Mouse (Mus musculus): ENCODE data around the gene Fam213b. TPM values are rescaled to one million over a fixed set of nuclear protein-coding genes. Genes with fewer than 3 reads are reported as not detected.

Gene Fam213b
- polyA plus RNA-seq, 1 experiment from 2014 or later = 36.1 TPM

- Histone ChIP-seq H3K4me3 (no peak overlapping the region), H3K4me2 (replicated peaks) (no peak overlapping the region), H3K9ac (no peak overlapping the region), H3K4me1 (no peaks in the 10 kb centered on the region; the same call in 1 of the 2 replicates), H3K9me3 (no peaks in the 10 kb centered on the region), H3K36me3 (no peaks in the 10 kb centered on the region), H3K27ac (no peak overlapping the region), H3K27me3 (replicated peaks) (no peaks in the 10 kb centered on the region)
- no peak for ATAC-seq (ENCODE audit: low FRiP score, low read depth)
- WGBS = 82% methylated on average over 3 of the region's 3 CpGs
Measured at GRCm38 (mm10) chr4:154914707-154915106, 15.8 kb upstream of the Fam213b start.

DNA sequence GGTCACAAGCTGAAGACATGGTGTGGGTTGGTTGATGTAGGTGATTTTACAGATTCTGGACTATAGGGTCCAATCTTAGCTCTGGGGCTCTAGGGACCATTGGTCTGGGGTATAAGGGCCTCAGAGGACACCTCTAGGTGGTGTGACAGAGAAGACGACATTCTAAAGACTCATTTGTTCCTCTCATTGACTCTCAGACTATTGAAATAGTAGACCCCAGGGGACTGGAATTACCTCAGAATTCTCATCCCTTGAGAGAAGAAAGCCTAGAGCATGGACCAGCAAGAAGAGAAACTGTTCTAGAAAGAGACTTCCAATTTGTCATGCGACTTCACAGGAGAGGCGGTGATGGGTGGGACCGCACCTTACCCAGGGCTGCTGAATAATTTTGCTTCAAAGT, 15.3 kb upstream of the Fam213b start:
- Histone ChIP-seq H3K4me1 (no peaks in the 10 kb centered on the region; the same call in 1 of the 2 replicates), H3K9ac (no peak overlapping the region), H3K4me2 (replicated peaks) (no peak overlapping the region), H3K4me3 (no peak overlapping the region), H3K27me3 (replicated peaks) (no peaks in the 10 kb centered on the region), H3K9me3 (no peaks in the 10 kb centered on the region), H3K36me3 (no peaks in the 10 kb centered on the region), H3K27ac (no peak overlapping the region)
- ATAC-seq (ENCODE audit: low FRiP score, low read depth) = no peak
- WGBS = 91% methylated on average over 4 of the region's 4 CpGs

DNA sequence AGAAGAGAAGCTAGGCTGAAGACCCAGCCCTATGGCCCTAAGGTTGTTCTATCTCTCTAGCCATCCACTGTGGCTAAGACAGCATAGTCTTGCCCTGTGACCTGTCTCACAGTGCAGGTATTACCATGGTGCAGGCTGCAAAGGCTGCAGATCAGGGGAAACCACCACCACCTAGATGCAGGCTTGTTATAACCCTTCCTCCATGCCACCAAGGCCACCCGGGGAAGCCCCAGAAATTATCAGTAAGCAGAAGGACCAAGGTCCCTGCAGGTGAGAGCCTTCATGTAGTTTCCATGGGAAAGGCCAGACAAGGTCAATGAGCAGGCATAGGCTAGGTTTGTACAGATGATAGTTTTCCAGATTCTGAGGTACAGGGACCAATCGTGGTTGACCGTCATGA, 14.9 kb upstream of the Fam213b start:
- Histone ChIP-seq H3K27me3 (replicated peaks) (no peaks in the 10 kb centered on the region), H3K4me2 (replicated peaks) (no peak overlapping the region), H3K36me3 (no peaks in the 10 kb centered on the region), H3K27ac (no peak overlapping the region), H3K9me3 (no peaks in the 10 kb centered on the region), H3K4me1 (no peaks in the 10 kb centered on the region; the same call in 1 of the 2 replicates), H3K4me3 (no peak overlapping the region), H3K9ac (no peak overlapping the region)
- no peak for ATAC-seq (ENCODE audit: low FRiP score, low read depth)
- 96% methylated on average over 3 of the region's 3 CpGs for WGBS

GRCm38 (mm10) chr4:154911644-154912043, 12.7 kb upstream of the Fam213b start:
- Histone ChIP-seq H3K27ac (no peak overlapping the region), H3K36me3 (no peaks in the 10 kb centered on the region), H3K9ac (no peak overlapping the region), H3K4me2 (replicated peaks) (no peak overlapping the region), H3K27me3 (replicated peaks) (no peaks in the 10 kb centered on the region), H3K4me3 (no peak overlapping the region), H3K4me1 (peaks cover 3% of the 10 kb centered on the region; the same call in 1 of the 2 replicates), H3K9me3 (no peaks in the 10 kb centered on the region)
- 69% methylated on average over 2 of the region's 2 CpGs for WGBS
- ATAC-seq (ENCODE audit: low FRiP score, low read depth) = no peak

GRCm38 (mm10) chr4:154910606-154911522, 11.9 kb upstream of the Fam213b start:
- ATAC-seq (ENCODE audit: low FRiP score, low read depth) = no peak
- H3K4me3 ChIP-seq = no peak overlapping the region

DNA sequence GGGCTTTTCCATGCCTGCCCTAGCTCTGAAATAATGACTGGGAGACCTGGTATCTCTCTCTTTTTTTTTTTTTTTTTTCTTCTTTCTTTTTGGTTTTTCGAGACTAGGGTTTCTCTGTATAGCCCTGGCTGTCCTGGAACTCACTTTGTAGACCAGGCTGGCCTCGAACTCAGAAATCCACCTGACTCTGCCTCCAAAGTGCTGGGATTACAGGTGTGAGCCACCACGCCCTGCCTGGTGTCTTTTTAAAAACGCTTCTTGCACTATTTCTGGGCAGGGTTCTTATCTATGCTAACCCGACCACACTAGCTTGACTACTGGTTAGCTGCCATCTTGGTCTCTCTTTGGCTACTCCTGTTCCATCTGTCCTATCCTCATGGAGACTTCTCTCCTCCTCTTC, 9.6 kb upstream of the Fam213b start:
- Histone ChIP-seq H3K9ac (no peak overlapping the region), H3K36me3 (no peaks in the 10 kb centered on the region), H3K4me1 (peaks cover 3% of the 10 kb centered on the region; the same call in 1 of the 2 replicates), H3K4me2 (replicated peaks) (no peak overlapping the region), H3K4me3 (no peak overlapping the region), H3K27ac (no peak overlapping the region), H3K9me3 (no peaks in the 10 kb centered on the region), H3K27me3 (replicated peaks) (no peaks in the 10 kb centered on the region)
- 89% methylated on average over 5 of the region's 5 CpGs for WGBS
- no peak for ATAC-seq (ENCODE audit: low FRiP score, low read depth)

More at GRCm38 (mm10) chr4:154910606-154911522, 11.9 kb upstream of the Fam213b start:
- 32% methylated on average over 15 of the region's 15 CpGs for WGBS
- peaks cover 3% of the 10 kb centered on the region; the same call in 1 of the 2 replicates for H3K4me1 ChIP-seq
- H3K27me3 ChIP-seq (replicated peaks) = no peaks in the 10 kb centered on the region
- H3K27ac ChIP-seq = no peak overlapping the region
- no peak overlapping the region for H3K9ac ChIP-seq
- no peak overlapping the region; the same call in 1 of the 2 replicates for H3K4me2 ChIP-seq (replicated peaks)
- no peaks in the 10 kb centered on the region for H3K36me3 ChIP-seq
- no peaks in the 10 kb centered on the region for H3K9me3 ChIP-seq

- 53% methylated on average over 17 of the region's 17 CpGs for WGBS
- Histone ChIP-seq H3K4me1 (peaks cover 3% of the 10 kb centered on the region; the same call in 1 of the 2 replicates), H3K36me3 (no peaks in the 10 kb centered on the region), H3K9me3 (no peaks in the 10 kb centered on the region), H3K9ac (no peak overlapping the region), H3K4me3 (no peak overlapping the region), H3K27me3 (replicated peaks) (no peaks in the 10 kb centered on the region), H3K4me2 (replicated peaks) (peak overlapping the region; percentile 28; the same call in 1 of the 2 replicates), H3K27ac (no peak overlapping the region)
- ATAC-seq (ENCODE audit: low FRiP score, low read depth) = no peak
Measured at GRCm38 (mm10) chr4:154907833-154908232, 8.9 kb upstream of the Fam213b start.

DNA sequence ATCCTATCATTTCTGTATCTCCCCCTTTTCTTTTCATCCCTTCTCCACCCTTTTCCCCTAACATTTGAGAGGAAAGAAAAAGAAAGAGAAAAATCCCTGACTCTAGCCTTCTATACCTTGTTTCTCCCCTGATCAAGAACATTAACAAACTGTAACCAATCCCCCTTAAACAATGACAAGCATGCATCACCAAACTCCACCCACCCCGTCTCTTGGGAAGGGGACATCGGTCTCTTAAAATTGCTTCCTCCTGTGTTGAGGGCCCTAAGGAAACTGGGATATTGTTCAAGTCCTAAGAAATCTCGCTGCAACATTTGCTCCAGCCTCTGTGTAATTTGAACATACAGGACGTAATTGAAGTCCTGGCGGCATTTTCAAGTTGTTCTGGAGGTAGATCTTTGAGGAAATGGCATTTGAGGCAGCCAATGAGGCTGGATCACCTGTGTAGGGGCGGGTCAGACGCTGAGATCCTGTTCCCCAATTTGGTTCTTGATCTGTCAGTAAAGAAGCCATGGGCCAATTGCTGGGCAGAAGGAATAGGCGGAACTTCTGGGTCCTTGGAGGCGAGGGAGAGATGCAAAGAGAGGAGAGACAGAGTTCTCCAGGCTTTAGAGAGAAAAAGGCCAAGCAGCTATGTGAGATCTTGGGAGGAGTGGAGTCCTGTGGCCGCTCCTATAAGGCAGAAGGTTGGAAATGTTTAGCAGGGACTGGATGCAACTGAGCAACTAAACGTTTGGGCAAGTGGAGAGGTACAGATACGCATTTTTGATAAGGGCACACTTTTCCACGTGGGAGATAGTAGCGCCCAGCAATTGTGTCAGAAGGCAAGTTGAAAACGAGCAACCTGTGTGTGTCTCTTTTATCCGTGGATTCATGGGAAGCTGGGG, 5.5 kb upstream of the Fam213b start:
- Histone ChIP-seq H3K27ac (no peak overlapping the region), H3K9me3 (no peaks in the 10 kb centered on the region), H3K4me2 (replicated peaks) (peak overlapping the region; percentile 61), H3K4me1 (peaks cover 3% of the 10 kb centered on the region; the same call in 1 of the 2 replicates), H3K27me3 (replicated peaks) (no peaks in the 10 kb centered on the region), H3K4me3 (peak overlapping the region; percentile 32), H3K36me3 (no peaks in the 10 kb centered on the region), H3K9ac (0 out of 2 replicates have a peak overlapping the region, but pooled peaks have one; percentile 26)
- WGBS = 4% methylated on average over 16 of the region's 16 CpGs
- peak; percentile 65 for ATAC-seq (ENCODE audit: low FRiP score, low read depth)

DNA sequence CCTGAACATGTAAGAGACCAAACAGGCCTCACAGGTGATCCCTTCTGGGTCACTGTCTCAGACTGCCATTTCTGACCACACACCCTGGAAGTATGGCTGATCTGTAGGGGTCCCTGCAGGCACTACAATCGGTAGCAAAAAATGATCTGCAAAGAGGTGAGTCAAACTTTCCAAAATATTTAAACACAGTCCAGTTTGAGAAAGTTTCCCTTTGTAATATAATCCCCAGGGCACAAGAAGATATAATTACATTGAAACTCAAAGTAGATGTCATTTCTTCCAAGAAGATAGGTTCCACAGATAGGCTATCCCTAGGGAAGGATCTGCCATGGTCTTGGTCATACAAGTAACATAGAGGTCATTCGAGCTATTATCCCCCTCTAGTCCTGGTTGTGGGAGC, 3.4 kb upstream of the Fam213b start:
- no peak for ATAC-seq (ENCODE audit: low FRiP score, low read depth)

DNA sequence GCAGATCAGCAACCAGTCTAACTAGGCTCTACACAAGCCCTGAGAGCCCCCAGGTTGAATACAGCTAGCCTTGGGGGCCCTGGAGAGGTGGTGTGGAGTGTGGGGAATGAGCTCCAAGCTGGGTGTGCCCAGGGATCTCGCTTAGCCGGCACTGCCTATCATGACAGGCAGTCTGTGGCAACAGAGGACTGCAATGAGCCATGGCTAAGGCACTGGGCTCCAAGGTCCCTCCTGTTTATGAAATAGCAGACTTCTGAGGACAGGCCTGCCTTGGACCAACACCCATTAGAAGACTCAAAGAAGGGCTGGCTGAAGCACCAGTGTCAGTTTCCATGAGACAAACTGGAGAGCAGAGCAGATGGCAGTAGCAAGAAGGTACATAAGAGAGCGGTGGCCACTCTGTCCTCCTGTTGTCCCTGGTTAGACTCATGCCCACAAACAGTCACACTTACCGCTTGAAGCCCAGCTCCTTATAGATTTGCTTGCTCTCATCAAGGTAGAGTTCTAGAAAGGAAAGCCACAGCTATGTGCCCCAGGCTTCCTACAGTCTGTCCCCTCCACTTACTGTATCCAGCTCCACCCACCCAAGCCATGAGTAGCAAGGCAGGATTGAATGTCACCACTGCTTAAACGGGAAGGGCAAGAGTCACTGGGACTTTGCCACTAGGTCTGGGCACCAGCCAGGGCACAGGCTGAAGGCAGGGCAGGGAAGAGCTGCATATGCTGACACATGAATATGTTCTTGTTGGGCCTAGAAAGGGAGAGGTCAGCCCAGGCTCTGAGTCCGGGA, 1.1 kb downstream of the Fam213b start:
- no peaks in the 10 kb centered on the region for H3K9me3 ChIP-seq
- H3K9ac ChIP-seq = peak overlapping the region; percentile 63
- H3K4me3 ChIP-seq = peak overlapping the region; percentile 53
- ATAC-seq (ENCODE audit: low FRiP score, low read depth) = no peak
- 69% methylated on average over 6 of the region's 6 CpGs for WGBS
- 0 out of 2 replicates have a peak, but pooled peaks cover 3% of the 10 kb centered on the region for H3K27me3 ChIP-seq (replicated peaks)
- H3K4me2 ChIP-seq (replicated peaks) = peak overlapping the region; percentile 90
- H3K27ac ChIP-seq = no peak overlapping the region
- peaks cover 19% of the 10 kb centered on the region for H3K4me1 ChIP-seq
- no peaks in the 10 kb centered on the region for H3K36me3 ChIP-seq

More for the DNA sequence above, 3.4 kb upstream of the Fam213b start:
- Histone ChIP-seq H3K27me3 (replicated peaks) (no peaks in the 10 kb centered on the region), H3K4me3 (no peak overlapping the region), H3K4me1 (peaks cover 13% of the 10 kb centered on the region), H3K9ac (no peak overlapping the region), H3K9me3 (no peaks in the 10 kb centered on the region), H3K4me2 (replicated peaks) (no peak overlapping the region), H3K27ac (no peak overlapping the region), H3K36me3 (no peaks in the 10 kb centered on the region)
- WGBS = 91% methylated on average over 2 of the region's 2 CpGs

DNA sequence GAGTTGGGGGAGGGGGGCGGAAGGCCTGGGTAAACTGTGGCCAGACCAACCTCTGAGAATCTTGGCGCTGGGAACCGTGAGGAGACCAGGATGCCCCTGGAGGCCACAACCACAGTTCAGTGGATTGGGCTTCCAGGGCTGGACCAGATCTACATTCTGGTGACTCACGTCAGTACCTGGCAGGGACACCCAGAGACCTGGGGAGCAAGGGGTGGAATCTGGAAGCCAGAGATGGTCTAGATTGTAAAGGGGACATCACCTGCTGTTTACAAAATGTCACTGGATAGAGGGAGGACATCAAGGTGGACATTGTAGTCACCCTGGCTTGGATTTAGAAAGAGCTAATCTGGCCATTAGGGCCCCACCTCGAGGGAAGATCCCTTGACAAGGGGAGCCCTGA, 3.4 kb downstream of the Fam213b start:
- H3K27ac ChIP-seq = no peak overlapping the region
- WGBS = 86% methylated on average over 5 of the region's 5 CpGs
- ATAC-seq (ENCODE audit: low FRiP score, low read depth) = no peak

More for the DNA sequence above, 3.4 kb downstream of the Fam213b start:
- Histone ChIP-seq H3K36me3 (no peaks in the 10 kb centered on the region), H3K27me3 (replicated peaks) (0 out of 2 replicates have a peak, but pooled peaks cover 3% of the 10 kb centered on the region), H3K4me1 (peaks cover 19% of the 10 kb centered on the region), H3K4me2 (replicated peaks) (no peak overlapping the region), H3K9ac (no peak overlapping the region), H3K9me3 (no peaks in the 10 kb centered on the region), H3K4me3 (no peak overlapping the region)
